Mouse (Mus musculus): ENCODE data around the gene Cab39l. TPM values are rescaled to one million over a fixed set of nuclear protein-coding genes. Genes with fewer than 3 reads are reported as not detected.

The Cab39l gene
- polyA plus RNA-seq, 1 experiment from 2014 or later: 22.4 TPM

DNA sequence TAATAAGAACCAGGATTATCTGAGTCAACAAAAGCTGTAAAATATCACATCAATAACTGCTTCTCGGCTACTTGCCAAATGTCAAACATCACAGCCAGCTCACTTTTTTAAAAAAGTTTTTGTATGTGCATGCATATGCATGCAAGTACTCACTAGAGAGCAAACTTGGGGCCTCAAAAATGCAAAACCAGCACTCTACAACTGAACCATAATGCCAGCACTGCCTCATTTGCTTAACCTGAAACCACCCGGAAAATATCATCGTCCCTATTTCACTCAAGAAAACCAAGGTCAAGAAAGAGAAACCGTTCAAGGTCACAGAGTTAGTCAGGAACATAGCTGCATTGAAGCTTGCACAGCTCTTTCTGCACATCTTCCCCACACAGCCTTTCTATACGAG is 135.6 kb downstream of the Cab39l start:
- 90% methylated on average over 5 of the region's 5 CpGs for whole genome bisulfite sequencing
- Histone ChIP-seq H3K27me3 (ENCODE audit: control insufficient read depth, insufficient read depth, low read depth, low read length) (no peaks in the 10 kb centered on the region), H3K27ac (ENCODE audit: low read length) (no peak overlapping the region), H3K4me1 (ENCODE audit: control insufficient read depth, insufficient read depth, low read length) (no peaks in the 10 kb centered on the region), H3K4me2 (ENCODE audit: low read length) (no peak overlapping the region), H3K9me3 (replicated peaks; ENCODE audit: control insufficient read depth, low read length, poor library complexity, severe bottlenecking) (no peaks in the 10 kb centered on the region), H3K4me3 (ENCODE audit: low read depth, low read length) (no peak overlapping the region), H3K9ac (ENCODE audit: low read depth, low read length) (no peak overlapping the region), H3K36me3 (ENCODE audit: control insufficient read depth, insufficient read depth, low read length) (peaks cover 9% of the 10 kb centered on the region)
- no peak for ATAC-seq

DNA sequence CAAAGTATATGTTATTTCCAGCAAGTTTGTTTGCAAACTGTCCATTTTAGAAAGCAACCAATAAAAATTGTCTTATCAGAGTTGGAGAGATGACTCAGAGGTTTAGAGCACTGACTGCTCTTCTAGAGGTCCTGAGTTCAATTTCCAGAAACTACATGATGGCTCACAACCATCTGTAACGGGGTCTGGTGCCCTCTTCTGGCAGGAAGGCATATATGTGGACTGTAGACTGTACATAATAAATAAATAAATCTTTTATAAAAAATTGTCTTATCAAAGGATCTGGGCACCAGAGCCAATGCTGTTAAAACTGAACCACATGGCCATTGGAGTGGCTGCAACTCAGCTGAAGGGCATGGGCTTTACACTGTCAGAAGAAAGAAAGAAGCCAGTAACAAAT is 149.8 kb downstream of the Cab39l start:
- Histone ChIP-seq H3K9ac (ENCODE audit: low read depth, low read length) (no peak overlapping the region), H3K4me3 (ENCODE audit: low read depth, low read length) (no peak overlapping the region), H3K9me3 (replicated peaks; ENCODE audit: control insufficient read depth, low read length, poor library complexity, severe bottlenecking) (no peaks in the 10 kb centered on the region), H3K4me1 (ENCODE audit: control insufficient read depth, insufficient read depth, low read length) (0 out of 2 replicates have a peak, but pooled peaks cover 2% of the 10 kb centered on the region), H3K27me3 (ENCODE audit: control insufficient read depth, insufficient read depth, low read depth, low read length) (no peaks in the 10 kb centered on the region), H3K36me3 (ENCODE audit: control insufficient read depth, insufficient read depth, low read length) (peaks cover 30% of the 10 kb centered on the region), H3K27ac (ENCODE audit: low read length) (no peak overlapping the region), H3K4me2 (ENCODE audit: low read length) (no peak overlapping the region)
- 78% methylated on average over 1 of the region's 1 CpGs for WGBS
- no peak for ATAC-seq

DNA sequence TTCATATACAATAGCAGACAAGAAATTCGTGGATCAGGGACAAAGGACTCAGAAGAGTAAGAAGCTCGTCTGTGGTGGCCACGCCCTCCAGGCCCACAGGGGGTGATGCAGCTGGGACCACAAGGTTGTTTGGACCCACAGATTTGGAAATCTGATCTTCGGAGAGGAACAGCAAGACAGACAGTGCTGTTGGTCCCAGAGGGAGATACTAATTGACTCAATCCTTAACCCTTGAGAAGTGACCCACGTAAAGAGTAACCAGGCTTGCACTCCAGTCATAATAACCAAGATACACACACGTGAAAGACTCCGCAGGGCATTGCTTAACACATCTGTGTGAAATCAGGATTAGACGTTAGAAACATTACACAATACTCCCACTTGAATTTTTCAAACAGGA is 151.1 kb downstream of the Cab39l start:
- H3K9me3 ChIP-seq (replicated peaks; ENCODE audit: control insufficient read depth, low read length, poor library complexity, severe bottlenecking): no peaks in the 10 kb centered on the region
- H3K9ac ChIP-seq (ENCODE audit: low read depth, low read length): no peak overlapping the region
- H3K36me3 ChIP-seq (ENCODE audit: control insufficient read depth, insufficient read depth, low read length): peaks cover 22% of the 10 kb centered on the region
- H3K27ac ChIP-seq (ENCODE audit: low read length): no peak overlapping the region
- no peaks in the 10 kb centered on the region for H3K27me3 ChIP-seq (ENCODE audit: control insufficient read depth, insufficient read depth, low read depth, low read length)
- H3K4me3 ChIP-seq (ENCODE audit: low read depth, low read length): no peak overlapping the region
- peaks cover 7% of the 10 kb centered on the region for H3K4me1 ChIP-seq (ENCODE audit: control insufficient read depth, insufficient read depth, low read length)
- no peak for ATAC-seq
- WGBS: 73% methylated on average over 8 of the region's 8 CpGs
- no peak overlapping the region for H3K4me2 ChIP-seq (ENCODE audit: low read length)

DNA sequence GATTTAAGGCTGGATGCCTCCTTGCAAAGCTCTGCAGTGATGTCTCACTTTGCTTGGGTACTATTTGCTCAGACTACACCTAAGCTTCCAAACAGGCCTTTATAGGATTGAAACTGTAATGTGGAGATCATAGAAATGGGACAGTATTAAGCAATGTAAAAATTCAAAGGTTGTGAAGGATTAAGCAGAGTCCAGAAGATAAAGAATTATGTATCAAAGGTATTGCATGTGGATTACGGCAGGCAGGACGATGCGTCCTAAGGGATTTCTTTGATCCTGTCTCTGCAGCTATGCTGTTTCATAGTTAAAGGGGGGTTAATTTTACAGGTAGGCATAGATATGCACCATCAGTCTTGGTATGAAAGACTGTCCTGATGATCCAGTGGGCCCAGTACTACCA is 151.8 kb downstream of the Cab39l start:
- Histone ChIP-seq H3K4me1 (ENCODE audit: control insufficient read depth, insufficient read depth, low read length) (peaks cover 10% of the 10 kb centered on the region), H3K4me2 (ENCODE audit: low read length) (no peak overlapping the region), H3K36me3 (ENCODE audit: control insufficient read depth, insufficient read depth, low read length) (peaks cover 22% of the 10 kb centered on the region), H3K9ac (ENCODE audit: low read depth, low read length) (no peak overlapping the region), H3K4me3 (ENCODE audit: low read depth, low read length) (no peak overlapping the region), H3K27ac (ENCODE audit: low read length) (no peak overlapping the region), H3K27me3 (ENCODE audit: control insufficient read depth, insufficient read depth, low read depth, low read length) (no peaks in the 10 kb centered on the region), H3K9me3 (replicated peaks; ENCODE audit: control insufficient read depth, low read length, poor library complexity, severe bottlenecking) (no peaks in the 10 kb centered on the region)
- ATAC-seq: no peak
- WGBS: 83% methylated on average over 3 of the region's 3 CpGs

DNA sequence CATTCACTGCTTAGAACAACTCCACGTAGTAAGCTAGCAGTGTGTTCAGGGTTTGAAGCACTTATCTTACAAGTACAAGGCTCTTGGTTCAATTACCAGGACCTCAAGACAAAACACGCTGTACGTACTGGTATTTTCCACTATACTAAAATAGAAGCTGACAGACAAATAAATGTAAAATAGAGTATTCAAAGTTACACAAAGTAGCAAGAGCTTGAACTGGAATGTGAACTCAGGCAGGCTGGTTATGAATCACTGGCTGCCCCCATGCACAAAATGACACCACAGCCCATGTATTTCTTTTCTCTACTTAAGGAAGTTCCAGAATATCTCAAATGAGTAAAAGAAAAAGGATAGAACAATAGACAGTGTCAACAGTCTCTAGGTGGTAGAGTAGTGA is 154.2 kb downstream of the Cab39l start:
- 91% methylated on average over 3 of the region's 3 CpGs for WGBS
- H3K4me1 ChIP-seq (ENCODE audit: control insufficient read depth, insufficient read depth, low read length): peaks cover 14% of the 10 kb centered on the region
- H3K4me2 ChIP-seq (ENCODE audit: low read length): no peak overlapping the region
- H3K9me3 ChIP-seq (replicated peaks; ENCODE audit: control insufficient read depth, low read length, poor library complexity, severe bottlenecking): no peaks in the 10 kb centered on the region
- H3K9ac ChIP-seq (ENCODE audit: low read depth, low read length): no peak overlapping the region
- no peak overlapping the region for H3K27ac ChIP-seq (ENCODE audit: low read length)
- no peak for ATAC-seq
- H3K4me3 ChIP-seq (ENCODE audit: low read depth, low read length): no peak overlapping the region
- H3K36me3 ChIP-seq (ENCODE audit: control insufficient read depth, insufficient read depth, low read length): peaks cover 7% of the 10 kb centered on the region; the same call in 1 of the 2 replicates
- H3K27me3 ChIP-seq (ENCODE audit: control insufficient read depth, insufficient read depth, low read depth, low read length): no peaks in the 10 kb centered on the region

DNA sequence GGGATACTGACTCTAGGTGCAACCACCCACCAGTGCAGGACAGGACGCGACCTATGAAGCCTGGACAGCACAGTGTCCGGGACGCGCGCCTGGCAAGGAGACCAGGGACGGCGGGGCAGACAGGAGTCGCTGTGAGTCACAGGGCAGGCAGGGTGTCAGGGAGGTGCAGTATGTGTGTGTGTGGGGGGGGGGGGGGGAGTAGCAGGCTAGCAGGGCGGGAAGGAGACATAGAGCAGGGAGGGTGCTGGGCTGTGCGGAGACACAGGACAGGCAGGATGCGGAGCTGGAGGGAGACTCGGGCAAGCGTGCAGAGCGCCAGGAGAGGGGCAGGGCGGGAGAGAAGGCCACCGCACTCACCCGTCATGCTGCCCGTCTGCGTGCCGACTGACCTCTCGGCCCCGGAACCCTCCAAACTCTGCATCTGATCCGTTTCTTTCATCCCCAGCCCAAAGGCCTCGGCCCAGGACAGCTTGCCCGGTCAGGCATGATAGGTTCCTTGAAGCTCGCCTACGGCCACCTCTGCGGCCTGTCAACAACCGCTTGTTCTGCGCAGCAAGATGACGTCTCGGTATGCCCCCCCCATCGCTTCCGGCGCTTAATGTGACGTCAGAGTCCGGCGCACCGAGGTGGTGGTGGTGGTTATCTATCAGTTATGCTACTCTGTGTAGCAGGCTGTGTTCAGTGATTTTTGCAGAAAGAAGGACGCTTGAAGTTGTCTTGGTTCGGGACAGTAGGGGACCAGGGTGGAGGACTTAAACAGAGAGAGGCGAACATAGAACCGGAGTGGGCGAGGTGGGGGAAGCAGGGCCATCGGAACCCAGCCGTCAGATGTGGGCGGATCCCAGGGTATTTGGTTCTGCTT is 156.9 kb downstream of the Cab39l start, which contains the start of gene Cdadc1:
TSS of gene Cdadc1 (minus strand) at position 562 of the 862 bp plus-strand sequence.
- peak within 1 kb of the TSS; percentile 75 for H3K27ac ChIP-seq (ENCODE audit: low read length)
- peaks cover 3% of the 10 kb centered on the region; the same call in 1 of the 2 replicates for H3K27me3 ChIP-seq (ENCODE audit: control insufficient read depth, insufficient read depth, low read depth, low read length)
- WGBS: under 1% methylated on average over 47 of the region's 48 CpGs
- peak within 1 kb of the TSS; percentile 96 for H3K4me2 ChIP-seq (ENCODE audit: low read length)
- peaks cover 14% of the 10 kb centered on the region for H3K4me1 ChIP-seq (ENCODE audit: control insufficient read depth, insufficient read depth, low read length)
- no peaks in the 10 kb centered on the region for H3K9me3 ChIP-seq (replicated peaks; ENCODE audit: control insufficient read depth, low read length, poor library complexity, severe bottlenecking)
- peak; percentile 94 for ATAC-seq
- H3K36me3 ChIP-seq (ENCODE audit: control insufficient read depth, insufficient read depth, low read length): no peaks in the 10 kb centered on the region
- peak within 1 kb of the TSS; percentile 94 for H3K4me3 ChIP-seq (ENCODE audit: low read depth, low read length)
- H3K9ac ChIP-seq (ENCODE audit: low read depth, low read length): peak within 1 kb of the TSS; percentile 94

DNA sequence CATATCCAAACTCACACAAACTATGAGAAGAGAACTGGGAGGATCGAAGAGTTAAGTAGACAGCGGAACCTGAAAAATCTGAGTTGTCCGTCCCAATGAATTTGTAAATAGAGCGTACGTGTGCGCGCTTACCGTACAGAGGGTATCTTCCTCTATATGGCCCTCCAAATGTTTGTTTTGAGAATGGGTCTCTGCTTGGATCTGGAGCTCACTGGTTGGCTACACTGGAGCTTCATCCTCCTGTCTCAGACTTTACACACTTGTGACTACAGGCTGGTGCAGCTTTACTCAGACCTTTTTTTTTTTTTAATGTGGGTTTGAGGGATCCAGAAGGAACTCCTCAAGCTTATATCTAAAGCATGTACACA is 157.5 kb downstream of the Cab39l start:
- Histone ChIP-seq H3K36me3 (ENCODE audit: control insufficient read depth, insufficient read depth, low read length) (no peaks in the 10 kb centered on the region), H3K27me3 (ENCODE audit: control insufficient read depth, insufficient read depth, low read depth, low read length) (peaks cover 3% of the 10 kb centered on the region; the same call in 1 of the 2 replicates), H3K27ac (ENCODE audit: low read length) (peak overlapping the region; percentile 75), H3K9me3 (replicated peaks; ENCODE audit: control insufficient read depth, low read length, poor library complexity, severe bottlenecking) (no peaks in the 10 kb centered on the region), H3K4me1 (ENCODE audit: control insufficient read depth, insufficient read depth, low read length) (peaks cover 14% of the 10 kb centered on the region), H3K4me3 (ENCODE audit: low read depth, low read length) (peak overlapping the region; percentile 94), H3K4me2 (ENCODE audit: low read length) (peak overlapping the region; percentile 71), H3K9ac (ENCODE audit: low read depth, low read length) (peak overlapping the region; percentile 94)
- peak; percentile 74 for ATAC-seq
- 5% methylated on average over 8 of the region's 8 CpGs for WGBS

DNA sequence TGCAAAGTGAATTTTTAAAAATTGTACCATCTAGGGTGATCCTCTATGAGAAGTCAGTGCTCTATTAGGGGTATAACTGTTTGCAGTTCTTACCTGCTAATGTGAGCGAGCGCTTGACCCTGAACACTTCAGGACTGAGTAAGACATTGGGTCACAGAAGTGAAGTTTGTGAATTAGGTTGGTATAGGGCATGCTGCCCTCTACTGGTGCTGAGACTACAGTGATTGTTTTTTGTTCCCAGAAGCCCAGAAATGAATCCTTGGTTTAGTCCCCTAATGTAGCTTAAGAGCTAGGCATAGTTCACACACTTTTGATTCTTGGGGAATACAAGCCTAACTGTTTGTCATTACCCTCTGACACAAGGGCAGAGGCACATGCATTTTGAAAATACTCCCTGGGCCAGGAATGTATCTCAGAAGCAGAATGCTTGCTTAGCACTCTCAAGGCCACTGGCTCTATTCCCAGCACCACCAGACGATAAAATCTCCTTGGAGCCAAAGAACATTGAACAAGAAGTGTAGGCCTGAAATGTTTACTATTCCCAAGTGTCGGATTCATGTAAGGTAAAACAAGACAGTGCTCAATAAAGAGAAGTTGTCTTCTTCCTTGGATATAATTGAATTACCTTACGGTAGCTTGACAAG is 163.4 kb downstream of the Cab39l start:
- 67% methylated on average over 5 of the region's 5 CpGs for WGBS
- Histone ChIP-seq H3K27me3 (ENCODE audit: control insufficient read depth, insufficient read depth, low read depth, low read length) (peaks cover 3% of the 10 kb centered on the region; the same call in 1 of the 2 replicates), H3K27ac (ENCODE audit: low read length) (no peak overlapping the region), H3K9ac (ENCODE audit: low read depth, low read length) (no peak overlapping the region), H3K4me1 (ENCODE audit: control insufficient read depth, insufficient read depth, low read length) (no peaks in the 10 kb centered on the region), H3K4me3 (ENCODE audit: low read depth, low read length) (no peak overlapping the region), H3K9me3 (replicated peaks; ENCODE audit: control insufficient read depth, low read length, poor library complexity, severe bottlenecking) (no peaks in the 10 kb centered on the region), H3K4me2 (ENCODE audit: low read length) (no peak overlapping the region), H3K36me3 (ENCODE audit: control insufficient read depth, insufficient read depth, low read length) (no peaks in the 10 kb centered on the region)
- no peak for ATAC-seq
